Mouse (Mus musculus) lung, postnatal 4 days (tissue): ENCODE results near the gene Sult2b1.
A peak's percentile ranks its signal among the peaks of the same experiment; 100 is the strongest.

Experiments
- DNase-seq, 2 experiments: peaks; one replicate each; pipeline ENCODE4 v3.0.0; 2021

Sult2b1 gene

DNA sequence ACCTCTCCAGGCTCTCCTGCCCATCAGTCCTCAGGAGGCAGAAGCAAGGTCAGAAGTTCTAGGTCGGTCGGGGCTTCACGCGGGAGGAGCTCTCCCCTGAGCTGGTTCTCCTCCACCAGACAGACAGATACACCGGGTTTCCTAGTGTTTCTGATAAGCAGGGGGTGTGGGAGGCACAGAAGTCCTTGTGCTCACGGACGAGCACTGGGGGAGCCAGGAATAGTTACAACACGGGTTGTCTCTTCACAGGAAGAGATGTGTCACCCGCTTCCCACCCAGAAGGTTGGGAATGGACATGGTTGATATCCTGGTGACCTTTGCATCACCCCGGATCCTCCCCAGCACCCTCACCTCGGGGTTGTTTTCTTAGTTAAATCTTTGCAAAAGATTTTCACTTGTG is 94.7 kb downstream of the Sult2b1 start:
- no peak for DNase-seq

- DNase-seq, result no peak
Measured at GRCm38 (mm10) chr7:45689099-45689498, 95.4 kb downstream of the Sult2b1 start.

- DNase-seq, result peak in 1 of 2 experiments; percentile 29
Measured at GRCm38 (mm10) chr7:45686841-45687240, 97.6 kb downstream of the Sult2b1 start.

DNA sequence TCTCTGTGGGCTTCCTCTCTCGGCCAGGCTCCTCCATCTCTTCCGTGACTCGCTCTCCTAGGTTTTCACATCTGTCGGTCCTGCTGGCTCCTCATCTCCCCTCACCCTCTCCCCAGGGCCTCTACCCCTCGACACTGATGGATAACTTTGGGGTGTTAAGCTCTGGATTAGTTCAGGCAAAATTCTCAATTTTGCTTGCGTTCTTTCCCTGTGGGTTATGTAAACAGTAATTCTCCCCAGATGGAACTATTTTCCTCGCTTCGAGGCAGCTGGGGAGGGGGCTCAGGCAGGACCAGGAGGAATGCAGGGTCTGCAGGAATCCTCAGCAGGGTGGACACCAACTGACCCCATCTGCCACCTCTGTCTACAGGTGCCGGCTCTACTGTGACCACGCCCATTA is 98.7 kb downstream of the Sult2b1 start:
- DNase-seq, result no peak

- no peak for DNase-seq
Measured at GRCm38 (mm10) chr7:45683396-45684050, 100.9 kb downstream of the Sult2b1 start, which contains the start of gene Ntn5. Ntn5 (plus strand) TSS chr7:45684022.

GRCm38 (mm10) chr7:45682144-45683126 is 102.0 kb downstream of the Sult2b1 start:
- peak; percentile 90 to 92 for DNase-seq

DNA sequence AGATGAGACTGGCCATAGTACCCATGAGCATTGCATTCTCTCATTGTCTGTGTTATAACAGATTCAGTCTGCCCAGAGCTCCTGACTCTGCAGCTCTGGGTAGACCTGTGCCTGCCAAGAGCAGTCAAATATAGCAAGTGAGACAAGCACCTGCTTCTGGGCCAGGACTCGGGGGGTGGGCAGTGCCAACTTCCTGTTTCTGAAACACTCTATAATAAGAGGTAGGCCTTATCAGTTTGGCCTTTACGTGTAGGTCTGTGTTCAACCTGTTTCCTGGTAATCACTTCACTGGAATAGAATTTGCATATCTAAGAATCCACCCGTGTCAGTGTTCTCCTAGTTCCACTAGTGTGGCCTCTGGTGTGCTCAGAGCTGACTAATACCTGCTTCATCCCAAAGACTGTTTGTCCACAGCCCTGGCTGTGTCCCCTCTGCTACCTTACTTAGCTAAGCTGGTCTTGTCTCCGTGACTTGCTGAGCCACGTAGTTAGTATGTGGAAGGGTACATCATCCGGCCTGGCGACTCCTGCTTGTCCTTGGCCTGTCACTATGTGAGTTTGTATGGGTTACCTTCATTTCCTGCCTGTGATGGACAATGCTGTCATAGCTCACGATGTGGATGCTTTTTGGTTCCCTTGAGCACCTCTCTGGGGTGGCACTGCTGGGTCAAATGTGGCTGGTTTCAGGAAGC is 103.3 kb downstream of the Sult2b1 start:
- peak; percentile 55 to 72 for DNase-seq
